Mouse (Mus musculus): ENCODE data around the gene Frmd4a.

GRCm38 (mm10) chr2:4606559-4606958, 589.0 kb downstream of the Frmd4a start:
- no peak for TF ChIP-seq CTCF (conservative IDR thresholded peaks at IDR 0.05; ENCODE audit: low read length)
- TF ChIP-seq POU5F1 (IDR thresholded peaks at IDR 0.05; ENCODE audit: borderline replicate concordance, low read length), result no peak
